Mouse (Mus musculus) thymus, adult 2 months (tissue): ENCODE results near the gene Ube2o. TPM values are rescaled to one million over a fixed set of nuclear protein-coding genes. Genes with fewer than 3 reads are reported as not detected.
"Not testable (repeated sequence)": the region's sequence is repeated elsewhere in the genome, so short reads cannot be mapped to it uniquely, and the experiment has no call there.

ENCODE experiments used
- DNase-seq: peaks from one replicate; pipeline ENCODE4 v3.0.0; 2021
- H3K27ac ChIP-seq: fragments of 200-500 bp; 2 replicates; pipeline ENCODE4 v1.5.1; 2012; ENCODE audit warnings: low read length, control low read depth; ENCODE audit not compliant: control insufficient read depth, insufficient read depth
- H3K27me3 ChIP-seq: fragments of 200-500 bp; 2 replicates; pipeline ENCODE4 v1.6.1; 2012; ENCODE audit warnings: mild to moderate bottlenecking, low read length, moderate library complexity, mixed read lengths; ENCODE audit not compliant: control insufficient read depth, insufficient read depth
- H3K36me3 ChIP-seq: fragments of 200-500 bp; 2 replicates; pipeline ENCODE4 v1.6.1; 2012; ENCODE audit warnings: mild to moderate bottlenecking, low read length, moderate library complexity; ENCODE audit not compliant: control insufficient read depth, insufficient read depth
- H3K4me1 ChIP-seq: fragments of 200-500 bp; replicated peaks from 2 replicates; pipeline ENCODE4 v1.6.1; 2012; ENCODE audit warnings: low read length; ENCODE audit not compliant: control insufficient read depth, insufficient read depth
- H3K4me3 ChIP-seq: fragments of 200-500 bp; 2 replicates; pipeline ENCODE4 v1.5.1; 2012; ENCODE audit warnings: mild to moderate bottlenecking, low read length, control low read depth, moderate library complexity; ENCODE audit not compliant: control insufficient read depth, insufficient read depth
- CTCF ChIP-seq: fragments of 200-500 bp; IDR thresholded peaks from 2 replicates; pipeline ENCODE4 v1.5.1; 2012; ENCODE audit warnings: mild to moderate bottlenecking, control low read depth, low read length, moderate library complexity, borderline replicate concordance; ENCODE audit not compliant: control insufficient read depth, poor library complexity, insufficient read depth; ENCODE audit errors: extremely low read depth
- POLR2A ChIP-seq: fragments of 200-500 bp; IDR thresholded peaks from 2 replicates; pipeline ENCODE4 v1.6.1; 2012; ENCODE audit warnings: mild to moderate bottlenecking, low read length, control low read depth, moderate library complexity; ENCODE audit not compliant: control insufficient read depth, poor library complexity, insufficient read depth; ENCODE audit errors: extremely low read depth
- WGBS: fragments of 180-500 bp; shearing (Covaris S2); methylation state at CpG from one replicate; pipeline ENCODE4 v1.1.7; 2018; 5-methylcytosine and 5-hydroxymethylcytosine counted together
- polyA plus RNA-seq: library from polyadenylated mRNA; depleted of rRNA; stranded (reverse); fragments of >200 nt; gene quantifications from 2 replicates; pipeline ENCODE4 v1.2.3, GENCODE M21; 2012

Gene Ube2o
- polyA plus RNA-seq, 1 experiment = 26.5 TPM

GRCm38 (mm10) chr11:116612554-116612953 lies 31.3 kb upstream of the Ube2o start:
- no peak for DNase-seq
- no peaks in the 10 kb centered on the region for H3K27me3 ChIP-seq
- no peak for TF ChIP-seq CTCF
- no peak for TF ChIP-seq POLR2A
- H3K36me3 ChIP-seq = no peaks in the 10 kb centered on the region
- H3K27ac ChIP-seq = no peak overlapping the region
- H3K4me3 ChIP-seq = no peak overlapping the region
- H3K4me1 ChIP-seq = peaks cover 50% of the 10 kb centered on the region
- 89% methylated on average over 1 of the region's 1 CpGs for WGBS

- TF ChIP-seq CTCF = no peak
- no peak for TF ChIP-seq POLR2A
- Histone ChIP-seq H3K27ac (no peak overlapping the region), H3K36me3 (no peaks in the 10 kb centered on the region), H3K4me3 (no peak overlapping the region), H3K4me1 (peaks cover 50% of the 10 kb centered on the region), H3K27me3 (no peaks in the 10 kb centered on the region)
- 70% methylated on average over 9 of the region's 9 CpGs for WGBS
- DNase-seq = no peak
Measured at GRCm38 (mm10) chr11:116611883-116612282, 30.6 kb upstream of the Ube2o start.

DNA sequence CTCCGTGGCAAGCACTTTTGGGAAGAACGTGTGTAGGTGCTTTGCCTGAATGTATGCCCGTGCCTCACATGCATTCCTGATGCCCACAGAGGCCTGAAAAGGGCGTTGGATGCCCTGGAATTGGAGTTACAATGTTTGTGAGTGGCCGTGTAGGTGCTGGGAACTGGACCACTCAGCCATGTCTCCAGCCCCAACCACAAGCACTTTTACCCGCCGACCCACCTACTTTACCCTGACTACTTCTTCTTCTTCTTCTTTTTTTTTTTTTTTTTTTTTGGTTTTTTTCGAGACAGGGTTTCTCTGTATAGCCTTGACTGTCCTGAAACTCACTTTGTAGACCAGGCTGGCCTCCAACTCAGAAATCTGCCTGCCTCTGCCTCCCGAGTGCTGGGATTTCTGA lies 29.9 kb upstream of the Ube2o start:
- not testable (repeated sequence) for H3K27me3 ChIP-seq, DNase-seq, H3K4me3 ChIP-seq, H3K36me3 ChIP-seq, H3K27ac ChIP-seq
- WGBS = 65% methylated on average over 9 of the region's 9 CpGs
- peaks cover 51% of the 10 kb centered on the region for H3K4me1 ChIP-seq

GRCm38 (mm10) chr11:116609965-116610630 lies 28.9 kb upstream of the Ube2o start:
- peaks cover 44% of the 10 kb centered on the region for H3K4me1 ChIP-seq
- no peak overlapping the region for H3K27ac ChIP-seq
- 86% methylated on average over 15 of the region's 15 CpGs for WGBS

GRCm38 (mm10) chr11:116607717-116608116 lies 26.5 kb upstream of the Ube2o start:
- TF ChIP-seq POLR2A = no peak
- TF ChIP-seq CTCF = no peak
- Histone ChIP-seq H3K27ac (0 out of 2 replicates have a peak overlapping the region, but pooled peaks have one; percentile 5), H3K4me3 (no peak overlapping the region), H3K27me3 (no peaks in the 10 kb centered on the region), H3K4me1 (peaks cover 40% of the 10 kb centered on the region), H3K36me3 (no peaks in the 10 kb centered on the region)
- 28% methylated on average over 3 of the region's 3 CpGs for WGBS
- peak; percentile 29 for DNase-seq

More at GRCm38 (mm10) chr11:116609965-116610630, 28.9 kb upstream of the Ube2o start:
- DNase-seq = no peak
- H3K4me3 ChIP-seq = no peak overlapping the region
- no peaks in the 10 kb centered on the region for H3K36me3 ChIP-seq
- no peaks in the 10 kb centered on the region for H3K27me3 ChIP-seq
- no peak for TF ChIP-seq POLR2A

GRCm38 (mm10) chr11:116604097-116604496 lies 22.9 kb upstream of the Ube2o start:
- DNase-seq = no peak
- H3K27ac ChIP-seq = no peak overlapping the region
- no peaks in the 10 kb centered on the region for H3K27me3 ChIP-seq
- 95% methylated on average over 12 of the region's 12 CpGs for WGBS
- H3K4me3 ChIP-seq = no peak overlapping the region
- H3K4me1 ChIP-seq = peaks cover 31% of the 10 kb centered on the region
- TF ChIP-seq CTCF (no peak), POLR2A (no peak)
- H3K36me3 ChIP-seq = no peaks in the 10 kb centered on the region

- TF ChIP-seq POLR2A (no peak), CTCF (no peak)
- H3K36me3 ChIP-seq = no peaks in the 10 kb centered on the region
Measured at GRCm38 (mm10) chr11:116603339-116603738, 22.1 kb upstream of the Ube2o start.

DNA sequence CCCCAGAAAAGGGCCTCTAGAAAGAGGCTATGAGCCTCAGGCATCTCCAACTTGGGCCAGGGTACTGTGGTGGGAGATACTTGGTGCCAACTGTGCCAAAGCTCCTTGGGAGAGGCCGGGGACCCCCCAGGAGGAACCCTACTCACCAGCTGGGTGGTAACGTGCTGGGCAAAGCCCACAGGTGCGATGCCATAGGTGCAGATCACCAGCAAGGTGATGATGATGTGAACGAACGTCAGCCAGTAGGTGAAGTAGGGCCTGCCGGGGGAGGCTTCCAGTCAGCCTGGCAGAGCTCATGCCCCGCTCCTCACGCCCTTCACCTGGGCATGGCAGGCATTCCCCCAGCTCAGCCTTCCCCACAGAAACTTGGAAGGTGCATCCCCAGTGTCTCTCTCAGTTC lies 20.8 kb upstream of the Ube2o start:
- 94% methylated on average over 8 of the region's 8 CpGs for WGBS
- Histone ChIP-seq H3K4me3 (no peak overlapping the region), H3K36me3 (no peaks in the 10 kb centered on the region), H3K4me1 (peaks cover 12% of the 10 kb centered on the region), H3K27me3 (no peaks in the 10 kb centered on the region), H3K27ac (no peak overlapping the region)
- TF ChIP-seq CTCF (no peak), POLR2A (no peak)
- DNase-seq = no peak

More at GRCm38 (mm10) chr11:116603339-116603738, 22.1 kb upstream of the Ube2o start:
- Histone ChIP-seq H3K4me3 (no peak overlapping the region), H3K27ac (no peak overlapping the region), H3K27me3 (no peaks in the 10 kb centered on the region), H3K4me1 (peaks cover 25% of the 10 kb centered on the region)
- DNase-seq = no peak
- WGBS = 94% methylated on average over 10 of the region's 10 CpGs
